Mouse (Mus musculus) embryonic fibroblast, embryonic 13.5 days (primary cell): ENCODE measurements around the gene Klhl22.

Source experiments
- CTCF ChIP-seq: IDR thresholded peaks from 2 replicates; pipeline ENCODE4 v1.5.1; 2011; ENCODE audit warnings: mild to moderate bottlenecking, control low read depth, low read length, moderate library complexity, borderline replicate concordance; ENCODE audit not compliant: insufficient read depth
- POLR2A ChIP-seq: IDR thresholded peaks from 2 replicates; pipeline ENCODE4 v1.6.1; 2011; ENCODE audit warnings: low read depth, mild to moderate bottlenecking, control low read depth, low read length, moderate library complexity

DNA sequence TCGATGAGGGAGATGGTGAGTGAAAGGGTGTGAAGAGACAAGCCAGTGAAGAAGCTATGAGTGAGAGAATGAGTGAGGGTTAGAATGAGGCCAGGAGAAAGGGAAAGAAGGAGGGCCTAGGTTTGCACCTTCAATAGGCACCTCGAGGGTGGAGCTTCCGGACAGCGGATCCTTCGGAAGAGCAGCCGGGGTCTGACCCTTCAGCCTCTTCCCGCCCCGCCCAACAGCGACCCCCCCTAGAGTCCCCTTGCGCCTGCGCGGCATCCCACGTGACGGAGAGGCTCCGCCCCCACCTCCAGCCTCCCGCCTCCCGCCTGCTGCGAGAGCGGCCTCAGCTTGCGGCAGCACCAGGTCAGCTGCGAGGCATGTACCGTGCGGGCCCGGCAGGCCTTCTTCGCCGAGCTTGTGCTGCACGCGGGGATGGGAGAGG is at the start of gene Klhl22:
- TF ChIP-seq CTCF (no peak), POLR2A (peak; percentile 97)
